Mouse (Mus musculus) CH12.LX (cell line): Measurements from ENCODE around the gene Hacl1.

ENCODE experiments used
- CTCF ChIP-seq, 2 experiments: IDR thresholded peaks in 1 of 2; conservative IDR thresholded peaks in 1 of 2; 2 replicates each; pipeline ENCODE4 v1.5.1; 2011 to 2012; ENCODE audit warnings: low read depth in 2 of 2, low read length in 2 of 2, improper control_type of control experiment in 1 of 2, inconsistent platforms in 1 of 2, mild to moderate bottlenecking in 1 of 2, moderate library complexity in 1 of 2
- NELFE ChIP-seq: IDR thresholded peaks from 2 replicates; pipeline ENCODE4 v1.6.1; 2011; ENCODE audit warnings: low read depth, low read length, improper control_type of control experiment
- ZC3H11A ChIP-seq: IDR thresholded peaks from 2 replicates; pipeline ENCODE4 v1.6.1; 2012; ENCODE audit warnings: low read depth, mild to moderate bottlenecking, inconsistent platforms, low read length, improper control_type of control experiment

GRCm38 (mm10) chr14:31664903-31665565, 23.9 kb upstream of the Hacl1 start:
- TF ChIP-seq ZC3H11A (no peak), CTCF (conservative IDR thresholded peaks at IDR 0.05 in 1 of 2, IDR thresholded peaks at IDR 0.05 in 1 of 2; ENCODE audit: low read depth in 2 of 2, low read length in 2 of 2) (no peak), NELFE (no peak)
